ENCODE assay signal across 12 mouse cellular contexts in the genomic region with DNA sequence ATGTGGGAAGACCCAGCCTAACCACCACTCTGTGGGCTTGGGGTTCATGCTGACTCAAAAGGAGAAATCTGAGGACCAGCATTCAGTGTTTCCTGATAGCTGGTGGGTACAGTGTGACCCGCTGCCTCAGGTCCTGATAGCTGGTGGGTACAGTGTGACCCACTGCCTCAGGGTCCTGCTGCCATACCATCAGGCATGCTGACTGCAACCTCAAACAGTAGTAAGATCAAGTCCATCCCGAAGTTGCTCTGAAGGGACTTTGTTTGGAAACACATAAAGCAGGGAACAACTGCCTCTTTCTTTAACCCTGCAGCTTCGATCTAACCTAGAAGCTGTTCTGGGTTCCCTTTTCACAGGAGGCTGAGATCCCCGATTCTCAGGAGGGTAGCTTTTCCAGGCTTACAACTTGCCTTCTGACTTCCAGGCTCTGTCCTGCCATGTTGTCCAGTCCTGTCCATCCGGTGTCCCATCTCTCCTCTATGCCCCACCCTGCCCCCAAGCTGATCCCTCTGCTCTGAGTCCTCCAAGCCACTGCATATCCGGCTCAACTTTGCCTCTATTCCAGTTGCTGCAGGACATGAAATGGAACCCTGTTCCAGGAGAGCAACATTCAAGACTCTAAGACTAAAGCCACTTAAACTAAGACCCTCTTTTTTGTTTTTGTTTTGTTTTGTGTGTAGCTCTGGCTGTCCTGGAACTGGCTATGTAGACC. TPM values are rescaled to one million over a fixed set of nuclear protein-coding genes. Genes with fewer than 3 reads are reported as not detected.
A peak's percentile ranks its signal among the peaks of the same experiment; 100 is the strongest.
DNase-seq lines count a peak whose midpoint lies in the region; ATAC-seq and TF ChIP-seq lines count a peak whose summit lies in the region.
"Had no signal": no experiment of that assay in that cellular context is flagged by ENCODE, and none has a peak within 500 bp of the region (broad histone marks: within the 10 kb centered on the region; RNA-seq: fewer than 3 reads in every experiment).

No protein-coding gene starts in this region.

- H3K9me3 ChIP-seq in neural tube, embryonic 13.5 days = no peaks in the 10 kb centered on the region
- H3K9me3 ChIP-seq in neural tube, embryonic 15.5 days (replicated peaks) = no peaks in the 10 kb centered on the region
- H3K9me3 ChIP-seq in intestine, embryonic 16.5 days (ENCODE audit: control insufficient read depth, low read length) = no peaks in the 10 kb centered on the region

- no peak for TF ChIP-seq EP300 in heart, adult 2 months (IDR thresholded peaks at IDR 0.05; ENCODE audit: insufficient read depth, low read depth, low read length)

- H3K36me3 ChIP-seq in heart, adult 2 months (ENCODE audit: control insufficient read depth, insufficient read depth, low read length) = peaks cover 4% of the 10 kb centered on the region; the same call in 1 of the 2 replicates
- H3K36me3 ChIP-seq in neural tube, embryonic 13.5 days = peaks cover 6% of the 10 kb centered on the region
- H3K36me3 ChIP-seq in neural tube, embryonic 15.5 days = no peaks in the 10 kb centered on the region
- no peaks in the 10 kb centered on the region for H3K36me3 ChIP-seq in intestine, embryonic 16.5 days (ENCODE audit: control insufficient read depth, insufficient read depth, low read length)

- peaks cover 15% of the 10 kb centered on the region for H3K4me1 ChIP-seq in heart, adult 2 months (ENCODE audit: control insufficient read depth, insufficient read depth, low read length)
- peaks cover 14% of the 10 kb centered on the region; the same call in 1 of the 2 replicates for H3K4me1 ChIP-seq in neural tube, embryonic 13.5 days (replicated peaks)
- no peaks in the 10 kb centered on the region for H3K4me1 ChIP-seq in neural tube, embryonic 15.5 days
- H3K4me1 ChIP-seq in intestine, embryonic 16.5 days (ENCODE audit: control insufficient read depth, insufficient read depth, low read length) = peaks cover 22% of the 10 kb centered on the region

- H3K4me3 ChIP-seq in heart, adult 2 months = no peak overlapping the region
- no peak overlapping the region for H3K4me3 ChIP-seq in neural tube, embryonic 13.5 days
- H3K4me3 ChIP-seq in neural tube, embryonic 15.5 days (replicated peaks) = no peak overlapping the region
- no peak overlapping the region for H3K4me3 ChIP-seq in intestine, embryonic 16.5 days (ENCODE audit: low read length)

- no peak overlapping the region for H3K4me2 ChIP-seq in neural tube, embryonic 13.5 days
- no peak overlapping the region for H3K4me2 ChIP-seq in neural tube, embryonic 15.5 days
- H3K4me2 ChIP-seq in intestine, embryonic 16.5 days (ENCODE audit: low read depth, low read length) = no peak overlapping the region

- H3K27me3 ChIP-seq in heart, adult 2 months (ENCODE audit: control insufficient read depth, insufficient read depth, low read length) = no peaks in the 10 kb centered on the region
- no peaks in the 10 kb centered on the region for H3K27me3 ChIP-seq in neural tube, embryonic 13.5 days
- H3K27me3 ChIP-seq in neural tube, embryonic 15.5 days (replicated peaks) = no peaks in the 10 kb centered on the region
- no peaks in the 10 kb centered on the region for H3K27me3 ChIP-seq in intestine, embryonic 16.5 days (replicated peaks; ENCODE audit: control insufficient read depth, insufficient read depth, low read length)

- DNase-seq in heart, adult 2 months = no peak
- no peak for DNase-seq in heart, postnatal 14 days
- no peak for DNase-seq in right cerebral cortex, adult 2 months (ENCODE audit: low spot score in 2 of 2)
- no peak for DNase-seq in kidney, postnatal 25 days
- DNase-seq: kidney, adult 18-20 months; thymus, postnatal 4 days had no signal

- H3K27ac ChIP-seq in heart, adult 2 months = peak overlapping the region; percentile 87
- 0 out of 2 replicates have a peak overlapping the region, but pooled peaks have one; percentile 7 for H3K27ac ChIP-seq in neural tube, embryonic 13.5 days (replicated peaks)
- H3K27ac ChIP-seq in neural tube, embryonic 15.5 days (replicated peaks) = no peak overlapping the region
- H3K27ac ChIP-seq in intestine, embryonic 16.5 days (ENCODE audit: low read length) = peak overlapping the region; percentile 95; the same call in 1 of the 2 replicates

- no peak overlapping the region for H3K9ac ChIP-seq in heart, adult 2 months (ENCODE audit: low read depth, low read length)
- no peak overlapping the region for H3K9ac ChIP-seq in neural tube, embryonic 13.5 days
- H3K9ac ChIP-seq in neural tube, embryonic 15.5 days (replicated peaks) = no peak overlapping the region
- H3K9ac ChIP-seq in intestine, embryonic 16.5 days (ENCODE audit: low read depth, low read length) = no peak overlapping the region

- intact Hi-C loops in heart, adult 2 months (cut with DNase I) = no loop called here
- intact Hi-C loops in heart, postnatal 14 days (cut with DNase I) = no loop called here

- no peak for ATAC-seq in neural tube, embryonic 13.5 days (ENCODE audit: low read depth)
- no peak for ATAC-seq in neural tube, embryonic 15.5 days (ENCODE audit: low FRiP score)
- ATAC-seq in intestine, embryonic 16.5 days = no peak

- 87% methylated on average over 6 of the region's 6 CpGs for WGBS in heart, adult 2 months
- 80% methylated on average over 6 of the region's 6 CpGs for WGBS in neural tube, embryonic 13.5 days
- 88% methylated on average over 6 of the region's 6 CpGs for WGBS in neural tube, embryonic 15.5 days
- WGBS in intestine, embryonic 16.5 days = 85% methylated on average over 6 of the region's 6 CpGs

- no peak for TF ChIP-seq POLR2A in heart, adult 2 months (IDR thresholded peaks at IDR 0.05; ENCODE audit: insufficient read depth, low read depth, low read length)

- no peak for TF ChIP-seq CTCF in heart, adult 2 months (IDR thresholded peaks at IDR 0.05)

- 0 out of 2 replicates have a peak, but pooled peaks cover 1% of the 10 kb centered on the region for H3K79me2 ChIP-seq in heart, adult 2 months (replicated peaks; ENCODE audit: control insufficient read depth, insufficient read depth, low read length)

RNA-seq across cellular contexts. Expression of a gene that starts 7.0 kb away (rescaled TPM):
- 10 to 100 TPM; 50.4 to 59.1 TPM for total RNA-seq in heart, adult 2 months (2021)
- polyA plus RNA-seq in heart, adult 2 months (2012; rRNA removed) = 48.8 and 50.7 TPM in 2 replicates
- total RNA-seq in heart, postnatal 14 days (2021) = 10 to 100 TPM; 44.6 to 45.9 TPM
- polyA plus RNA-seq in neural tube, embryonic 13.5 days (2015; fragmentation: Nextera tagmentation; extraction: Ambion mirVana) = 6.6 and 7.2 TPM in 2 replicates
- polyA plus RNA-seq in neural tube, embryonic 15.5 days (2015; fragmentation: Nextera tagmentation; extraction: Ambion mirVana) = 5.2 and 11.6 TPM in 2 replicates
- polyA plus RNA-seq in intestine, embryonic 16.5 days (2015; fragmentation: Nextera tagmentation; extraction: Ambion mirVana) = 73.7 and 84.9 TPM in 2 replicates

RNA-seq across cellular contexts. Expression of a gene that starts 8.8 kb away (rescaled TPM):
- not detected for total RNA-seq in heart, adult 2 months (2021)
- not detected in 2 replicates for polyA plus RNA-seq in heart, adult 2 months (2012; rRNA removed)
- total RNA-seq in heart, postnatal 14 days (2021) = not detected
- 0.50 and 0.61 TPM in 2 replicates for polyA plus RNA-seq in neural tube, embryonic 13.5 days (2015; fragmentation: Nextera tagmentation; extraction: Ambion mirVana)
- polyA plus RNA-seq in neural tube, embryonic 15.5 days (2015; fragmentation: Nextera tagmentation; extraction: Ambion mirVana) = 0.79 and 1.2 TPM in 2 replicates
- polyA plus RNA-seq in intestine, embryonic 16.5 days (2015; fragmentation: Nextera tagmentation; extraction: Ambion mirVana) = 0.78 and 2.5 TPM in 2 replicates
- total RNA-seq: adrenal gland, postnatal 10 days had no signal
- polyA plus RNA-seq: liver, embryonic 16.5 days; stomach, embryonic 14.5 days had no signal

RNA-seq across cellular contexts. Expression of a gene that starts 9.7 kb away (rescaled TPM):
- 10 to 100 TPM; 12.8 to 21.4 TPM for total RNA-seq in heart, adult 2 months (2021)
- polyA plus RNA-seq in heart, adult 2 months (2012; rRNA removed) = 3.6 and 4.3 TPM in 2 replicates
- total RNA-seq in heart, postnatal 14 days (2021) = 10 to 100 TPM; 15.2 to 20.6 TPM
- polyA plus RNA-seq in neural tube, embryonic 13.5 days (2015; fragmentation: Nextera tagmentation; extraction: Ambion mirVana) = 49.5 and 50.4 TPM in 2 replicates
- polyA plus RNA-seq in neural tube, embryonic 15.5 days (2015; fragmentation: Nextera tagmentation; extraction: Ambion mirVana) = 52.5 and 80.1 TPM in 2 replicates
- polyA plus RNA-seq in intestine, embryonic 16.5 days (2015; fragmentation: Nextera tagmentation; extraction: Ambion mirVana) = 69.8 and 82.7 TPM in 2 replicates

RNA-seq across cellular contexts. Expression of a gene that starts 13.4 kb away (rescaled TPM):
- 10 to 100 TPM; 15.9 to 25.8 TPM for total RNA-seq in heart, adult 2 months (2021)
- 21.7 and 24.3 TPM in 2 replicates for polyA plus RNA-seq in heart, adult 2 months (2012; rRNA removed)
- total RNA-seq in heart, postnatal 14 days (2021) = 10 to 100 TPM; 18.0 to 19.8 TPM
- polyA plus RNA-seq in neural tube, embryonic 13.5 days (2015; fragmentation: Nextera tagmentation; extraction: Ambion mirVana) = 47.8 and 81.0 TPM in 2 replicates
- polyA plus RNA-seq in neural tube, embryonic 15.5 days (2015; fragmentation: Nextera tagmentation; extraction: Ambion mirVana) = 18.8 and 54.5 TPM in 2 replicates
- polyA plus RNA-seq in intestine, embryonic 16.5 days (2015; fragmentation: Nextera tagmentation; extraction: Ambion mirVana) = 21.9 and 23.5 TPM in 2 replicates

RNA-seq across cellular contexts. Expression of a gene that starts 13.5 kb away (rescaled TPM):
- total RNA-seq in heart, adult 2 months (2021) = under 1 TPM; 0.63 to 0.77 TPM
- polyA plus RNA-seq in heart, adult 2 months (2012; rRNA removed) = 5.7 and 8.0 TPM in 2 replicates
- 1 to 10 TPM; 1.1 to 1.2 TPM for total RNA-seq in heart, postnatal 14 days (2021)
- 22.0 TPM in 2 replicates for polyA plus RNA-seq in neural tube, embryonic 13.5 days (2015; fragmentation: Nextera tagmentation; extraction: Ambion mirVana)
- polyA plus RNA-seq in neural tube, embryonic 15.5 days (2015; fragmentation: Nextera tagmentation; extraction: Ambion mirVana) = 69.9 and 72.5 TPM in 2 replicates
- 2.9 and 3.8 TPM in 2 replicates for polyA plus RNA-seq in intestine, embryonic 16.5 days (2015; fragmentation: Nextera tagmentation; extraction: Ambion mirVana)
